In genomic region chr5:63503056-63503845, GRCm38 (mm10) we compare ENCODE assay signal across 21 mouse cellular contexts.
DNase-seq lines count a peak whose midpoint lies in the region; ATAC-seq and TF ChIP-seq lines count a peak whose summit lies in the region.
"Had no signal": no experiment of that assay in that cellular context is flagged by ENCODE, and none has a peak within 500 bp of the region (broad histone marks: within the 10 kb centered on the region; RNA-seq: fewer than 3 reads in every experiment).

No protein-coding gene starts in this region.

- H3K27me3 ChIP-seq in hindbrain, postnatal 0 days (ENCODE audit: insufficient read depth, low read length) = no peaks in the 10 kb centered on the region
- no peaks in the 10 kb centered on the region for H3K27me3 ChIP-seq in intestine, postnatal 0 days (replicated peaks; ENCODE audit: control insufficient read depth, insufficient read depth, low read length)
- H3K27me3 ChIP-seq in intestine, embryonic 16.5 days (replicated peaks; ENCODE audit: control insufficient read depth, insufficient read depth, low read length) = no peaks in the 10 kb centered on the region
- H3K27me3 ChIP-seq: hindbrain, embryonic 13.5 days; midbrain, embryonic 12.5 days; stomach, embryonic 15.5 days had no signal

- intact Hi-C loops in left cerebral cortex, postnatal 4 days (cut with DNase I) = loop anchor here (10.0 kb wide), 1 partner anchor 142 kb away; the partner anchor contains the start of gene Nwd2

- H3K4me2 ChIP-seq in hindbrain, postnatal 0 days (ENCODE audit: low read depth, low read length) = no peak overlapping the region
- no peak overlapping the region for H3K4me2 ChIP-seq in intestine, postnatal 0 days (replicated peaks; ENCODE audit: low read depth)
- H3K4me2 ChIP-seq in intestine, embryonic 16.5 days (ENCODE audit: low read depth, low read length) = no peak overlapping the region
- H3K4me2 ChIP-seq: hindbrain, embryonic 13.5 days; midbrain, embryonic 12.5 days; stomach, embryonic 15.5 days had no signal

- ATAC-seq in hindbrain, postnatal 0 days = no peak
- no peak for ATAC-seq in intestine, postnatal 0 days
- ATAC-seq in intestine, embryonic 16.5 days = no peak
- ATAC-seq: activated CD4-positive, CD25-positive, alpha-beta regulatory T cell, adult 4 months; liver, postnatal 0 days had no signal

- H3K4me3 ChIP-seq in hindbrain, postnatal 0 days (ENCODE audit: low read length) = no peak overlapping the region
- no peak overlapping the region for H3K4me3 ChIP-seq in intestine, postnatal 0 days (ENCODE audit: low read depth, low read length)
- H3K4me3 ChIP-seq in intestine, embryonic 16.5 days (ENCODE audit: low read length) = no peak overlapping the region
- H3K4me3 ChIP-seq: hindbrain, embryonic 13.5 days; limb, embryonic 10.5 days; midbrain, embryonic 12.5 days; stomach, embryonic 15.5 days had no signal

- no peak overlapping the region for H3K9ac ChIP-seq in hindbrain, postnatal 0 days (replicated peaks; ENCODE audit: low read length)
- no peak overlapping the region for H3K9ac ChIP-seq in intestine, postnatal 0 days (ENCODE audit: low read depth, low read length)
- H3K9ac ChIP-seq in intestine, embryonic 16.5 days (ENCODE audit: low read depth, low read length) = no peak overlapping the region
- H3K9ac ChIP-seq: hindbrain, embryonic 13.5 days; liver, postnatal 0 days; midbrain, embryonic 12.5 days; stomach, embryonic 15.5 days had no signal

- DNase-seq in left cerebral cortex, adult 11 months (ENCODE audit: low spot score) = peak; percentile 39
- no peak for DNase-seq in left cerebral cortex, postnatal 4 days
- peak; percentile 28 to 61 for DNase-seq in left cerebral cortex, adult 18-20 months (ENCODE audit: low spot score in 2 of 2)
- DNase-seq in right cerebral cortex, adult 2 months (ENCODE audit: low spot score in 2 of 2) = peak; percentile 57 to 64
- no peak for DNase-seq in hindbrain, postnatal 0 days (ENCODE audit: low spot score)
- DNase-seq: adrenal gland, postnatal 10 days; cerebellum, adult 11-12 months; cerebellum, postnatal 14 days; gastrocnemius, postnatal 36 days; kidney, postnatal 36 days; liver, postnatal 0 days; lung, postnatal 10 days; retina, postnatal 1 day; thymus, adult 2 months had no signal

- no peaks in the 10 kb centered on the region for H3K9me3 ChIP-seq in hindbrain, postnatal 0 days (ENCODE audit: low read length)
- H3K9me3 ChIP-seq in intestine, postnatal 0 days (ENCODE audit: control insufficient read depth) = no peaks in the 10 kb centered on the region
- no peaks in the 10 kb centered on the region for H3K9me3 ChIP-seq in intestine, embryonic 16.5 days (ENCODE audit: control insufficient read depth, low read length)
- H3K9me3 ChIP-seq: hindbrain, embryonic 13.5 days; limb, embryonic 10.5 days; midbrain, embryonic 12.5 days; stomach, embryonic 15.5 days had no signal

- no peaks in the 10 kb centered on the region for H3K36me3 ChIP-seq in hindbrain, postnatal 0 days (ENCODE audit: insufficient read depth, low read length)
- no peaks in the 10 kb centered on the region for H3K36me3 ChIP-seq in intestine, postnatal 0 days (ENCODE audit: control insufficient read depth, insufficient read depth)
- no peaks in the 10 kb centered on the region for H3K36me3 ChIP-seq in intestine, embryonic 16.5 days (ENCODE audit: control insufficient read depth, insufficient read depth, low read length)
- H3K36me3 ChIP-seq: hindbrain, embryonic 13.5 days; limb, embryonic 10.5 days; midbrain, embryonic 12.5 days; stomach, embryonic 15.5 days had no signal

- no peak for TF ChIP-seq CTCF in hindbrain, postnatal 0 days (IDR thresholded peaks at IDR 0.05; ENCODE audit: low read depth)
- no peak for TF ChIP-seq CTCF in intestine, postnatal 0 days (IDR thresholded peaks at IDR 0.05; ENCODE audit: low read depth)

- H3K27ac ChIP-seq in hindbrain, postnatal 0 days = no peak overlapping the region
- H3K27ac ChIP-seq in intestine, postnatal 0 days (ENCODE audit: low read depth, low read length) = no peak overlapping the region
- H3K27ac ChIP-seq in intestine, embryonic 16.5 days (ENCODE audit: low read length) = no peak overlapping the region
- H3K27ac ChIP-seq: hindbrain, embryonic 13.5 days; limb, embryonic 10.5 days; midbrain, embryonic 12.5 days; stomach, embryonic 15.5 days had no signal

- 85% methylated on average over 13 of the region's 13 CpGs for WGBS in hindbrain, postnatal 0 days
- 92% methylated on average over 13 of the region's 13 CpGs for WGBS in intestine, postnatal 0 days
- WGBS in intestine, embryonic 16.5 days = 87% methylated on average over 13 of the region's 13 CpGs

- no peaks in the 10 kb centered on the region for H3K4me1 ChIP-seq in hindbrain, postnatal 0 days (ENCODE audit: insufficient read depth, low read length)
- H3K4me1 ChIP-seq in intestine, postnatal 0 days (replicated peaks; ENCODE audit: control insufficient read depth, insufficient read depth, low read length) = no peaks in the 10 kb centered on the region
- no peaks in the 10 kb centered on the region for H3K4me1 ChIP-seq in intestine, embryonic 16.5 days (ENCODE audit: control insufficient read depth, insufficient read depth, low read length)
- H3K4me1 ChIP-seq: hindbrain, embryonic 13.5 days; limb, embryonic 10.5 days; midbrain, embryonic 12.5 days; stomach, embryonic 15.5 days had no signal

Comparison
In these comparisons a context has a peak if more than half of its experiments do, and no peak if none do; other contexts are left out.
1. DNase-seq: peak in left cerebral cortex, adult 11 months (single experiment), left cerebral cortex, adult 18-20 months (2 of 2) and right cerebral cortex, adult 2 months (2 of 2); none in left cerebral cortex, postnatal 4 days (single experiment) and hindbrain, postnatal 0 days (single experiment).